In genomic region chr7:100371495-100372451, GRCm38 (mm10) we compare ENCODE assay signal across 8 mouse cellular contexts. TPM values are rescaled to one million over a fixed set of nuclear protein-coding genes. Genes with fewer than 3 reads are reported as not detected.
A peak's percentile ranks its signal among the peaks of the same experiment; 100 is the strongest.
DNase-seq lines count a peak whose midpoint lies in the region; ATAC-seq and TF ChIP-seq lines count a peak whose summit lies in the region.

Gene C2cd3 (plus strand): TSS chr7:100372233.
Gene Ppme1 (minus strand): TSS chr7:100372307.

- H3K9ac ChIP-seq in MEL (ENCODE audit: control insufficient read depth, low read depth, low read length, poor library complexity, severe bottlenecking) = peak within 1 kb of the TSS; percentile 74
- H3K9ac ChIP-seq in forebrain, postnatal 0 days = peak within 1 kb of the TSS; percentile 78
- peak within 1 kb of the TSS; percentile 69 for H3K9ac ChIP-seq in lung, embryonic 15.5 days

- peak within 1 kb of the TSS; percentile 62 for H3K27ac ChIP-seq in MEL (ENCODE audit: control insufficient read depth, low read depth, low read length)
- peak within 1 kb of the TSS; percentile 78 for H3K27ac ChIP-seq in cerebellum, adult 2 months (ENCODE audit: insufficient read depth, low read length)
- peak within 1 kb of the TSS; percentile 84 for H3K27ac ChIP-seq in forebrain, postnatal 0 days (ENCODE audit: low read depth, low read length)
- peak within 1 kb of the TSS; percentile 90 for H3K27ac ChIP-seq in lung, embryonic 15.5 days

- H3K36me3 ChIP-seq in MEL (ENCODE audit: control insufficient read depth in 1 of 2, insufficient read depth in 2 of 2, low read length in 2 of 2) = peaks cover 0 to 15% of the 10 kb centered on the region in 2 experiments
- 0 out of 2 replicates have a peak, but pooled peaks cover 3% of the 10 kb centered on the region for H3K36me3 ChIP-seq in forebrain, postnatal 0 days (ENCODE audit: insufficient read depth)
- H3K36me3 ChIP-seq in lung, embryonic 15.5 days = no peaks in the 10 kb centered on the region

- ATAC-seq in forebrain, postnatal 0 days = peak; percentile 99
- ATAC-seq in lung, embryonic 15.5 days (ENCODE audit: borderline replicate concordance, extremely low read depth, low FRiP score, low TSS enrichment) = peak; percentile 98

- no peaks in the 10 kb centered on the region for H3K4me1 ChIP-seq in MEL (ENCODE audit: control insufficient read depth in 1 of 2, insufficient read depth in 2 of 2, low read length in 2 of 2)
- H3K4me1 ChIP-seq in cerebellum, adult 2 months (ENCODE audit: control insufficient read depth, insufficient read depth, low read length) = peaks cover 3% of the 10 kb centered on the region; the same call in 1 of the 2 replicates
- H3K4me1 ChIP-seq in forebrain, postnatal 0 days (ENCODE audit: insufficient read depth) = peaks cover 21% of the 10 kb centered on the region
- H3K4me1 ChIP-seq in lung, embryonic 15.5 days = peaks cover 18% of the 10 kb centered on the region

- H3K4me2 ChIP-seq in forebrain, postnatal 0 days (ENCODE audit: low read depth) = peak within 1 kb of the TSS; percentile 74
- H3K4me2 ChIP-seq in lung, embryonic 15.5 days = peak within 1 kb of the TSS; percentile 67

- 0 out of 4 replicates have a peak, but pooled peaks of 1 of the 2 experiments have one; percentile 9 for TF ChIP-seq EP300 in MEL (IDR thresholded peaks at IDR 0.05; ENCODE audit: low read depth in 1 of 2, low read length in 2 of 2)

- TF ChIP-seq RAD21 in MEL (IDR thresholded peaks at IDR 0.05; ENCODE audit: low read depth, low read length) = no peak

- H3K27me3 ChIP-seq in MEL (ENCODE audit: control insufficient read depth in 1 of 2, insufficient read depth in 2 of 2, low read length in 2 of 2) = no peaks in the 10 kb centered on the region
- H3K27me3 ChIP-seq in cerebellum, adult 2 months (ENCODE audit: control insufficient read depth, insufficient read depth, low read length) = no peaks in the 10 kb centered on the region
- no peaks in the 10 kb centered on the region for H3K27me3 ChIP-seq in forebrain, postnatal 0 days (ENCODE audit: insufficient read depth, low read length)
- no peaks in the 10 kb centered on the region for H3K27me3 ChIP-seq in lung, embryonic 15.5 days

- TF ChIP-seq POLR2A in MEL (IDR thresholded peaks at IDR 0.05; ENCODE audit: control insufficient read depth in 1 of 2, insufficient read depth in 1 of 2, low read depth in 1 of 2, low read length in 2 of 2, poor library complexity in 1 of 2) = peak; percentile 71 to 88
- TF ChIP-seq POLR2A in cerebellum, adult 2 months (IDR thresholded peaks at IDR 0.05; ENCODE audit: borderline replicate concordance, insufficient read depth, low read length) = peak; percentile 95

- peaks cover 25% of the 10 kb centered on the region for H3K79me2 ChIP-seq in MEL (ENCODE audit: control insufficient read depth, insufficient read depth, low read length, poor library complexity)

- WGBS in cerebellum, adult 2 months = under 1% methylated on average over 54 of the region's 54 CpGs
- WGBS in forebrain, postnatal 0 days = 2% methylated on average over 54 of the region's 54 CpGs
- under 1% methylated on average over 54 of the region's 54 CpGs for WGBS in lung, embryonic 15.5 days

- H3K9me3 ChIP-seq in MEL (replicated peaks; ENCODE audit: insufficient read depth, low read length) = no peaks in the 10 kb centered on the region
- no peaks in the 10 kb centered on the region for H3K9me3 ChIP-seq in forebrain, postnatal 0 days (ENCODE audit: low read length)
- no peaks in the 10 kb centered on the region for H3K9me3 ChIP-seq in lung, embryonic 15.5 days

- peak; percentile 99 for DNase-seq in MEL (ENCODE audit: low read depth, low spot score)
- peak; percentile 99 to 100 for DNase-seq in cerebellum, adult 2 months
- DNase-seq in forebrain, postnatal 0 days = peak; percentile 99
- DNase-seq in heart, postnatal 4 days = peak; percentile 99
- DNase-seq in layer of hippocampus, adult 8-10 months (ENCODE audit: low spot score in 2 of 2) = peak; percentile 99 to 100
- DNase-seq in ovary, adult 18-20 months (ENCODE audit: low spot score) = peak; percentile 99
- peak; percentile 99 for DNase-seq in thymus, postnatal 0 days (ENCODE audit: low spot score)

- peak in 2 of 3 experiments; percentile 29 to 47; a peak in 3 of 6 replicates for TF ChIP-seq CTCF in MEL (IDR thresholded peaks at IDR 0.05 in 2 of 3, conservative IDR thresholded peaks at IDR 0.05 in 1 of 3; ENCODE audit: control insufficient read depth in 1 of 3, insufficient read depth in 1 of 3, low read depth in 2 of 3, low read length in 3 of 3, poor library complexity in 1 of 3, severe bottlenecking in 1 of 3)
- peak; percentile 26; the same call in 1 of the 2 replicates for TF ChIP-seq CTCF in cerebellum, adult 2 months (IDR thresholded peaks at IDR 0.05; ENCODE audit: borderline replicate concordance, insufficient read depth, low read depth, low read length)
- TF ChIP-seq CTCF in forebrain, postnatal 0 days (IDR thresholded peaks at IDR 0.05; ENCODE audit: low read depth) = peak; percentile 86

- peak within 1 kb of the TSS; percentile 67 to 85 for H3K4me3 ChIP-seq in MEL (ENCODE audit: control insufficient read depth in 1 of 2, insufficient read depth in 1 of 2, low read depth in 2 of 2, low read length in 2 of 2)
- H3K4me3 ChIP-seq in cerebellum, adult 2 months (replicated peaks; ENCODE audit: insufficient read depth, low read depth, low read length) = peak within 1 kb of the TSS; percentile 75
- H3K4me3 ChIP-seq in forebrain, postnatal 0 days (ENCODE audit: low read depth, low read length) = peak within 1 kb of the TSS; percentile 82
- peak within 1 kb of the TSS; percentile 78 for H3K4me3 ChIP-seq in lung, embryonic 15.5 days

TF ChIP-seq in MEL, 35 proteins besides CTCF, POLR2A, EP300 and RAD21 (continues in another document):
- no peak for TF ChIP-seq ZC3H11A (IDR thresholded peaks at IDR 0.05; ENCODE audit: low read depth, low read length)
- no peak for TF ChIP-seq MEF2A (IDR thresholded peaks at IDR 0.05; ENCODE audit: extremely low read depth, insufficient replicate concordance, low read depth, low read length, poor library complexity, severe bottlenecking)
- no peak for TF ChIP-seq TAL1 (IDR thresholded peaks at IDR 0.05; ENCODE audit: low read length)
- TF ChIP-seq ZNF384 (IDR thresholded peaks at IDR 0.05; ENCODE audit: low read depth, low read length) = no peak
- TF ChIP-seq SIN3A (IDR thresholded peaks at IDR 0.05; ENCODE audit: low read length) = peak; percentile 95
- peak; percentile 33; the same call in 1 of the 2 replicates for TF ChIP-seq TCF12 (IDR thresholded peaks at IDR 0.05; ENCODE audit: low read depth, low read length)
- peak; percentile 26 for TF ChIP-seq TBP (IDR thresholded peaks at IDR 0.05; ENCODE audit: low read depth, low read length)
- 0 out of 2 replicates have a peak, but pooled peaks have one; percentile 3 for TF ChIP-seq MYB (IDR thresholded peaks at IDR 0.05; ENCODE audit: low read depth, low read length)
- TF ChIP-seq ETS1 (IDR thresholded peaks at IDR 0.05; ENCODE audit: low read depth, low read length) = no peak; the same call in 1 of the 2 replicates
- peak; percentile 92; the same call in 1 of the 2 replicates for TF ChIP-seq E2F4 (IDR thresholded peaks at IDR 0.05; ENCODE audit: borderline replicate concordance, low read depth, low read length)
- TF ChIP-seq MAFK (IDR thresholded peaks at IDR 0.05; ENCODE audit: borderline replicate concordance, low read depth, low read length) = no peak
- no peak for TF ChIP-seq UBTF (IDR thresholded peaks at IDR 0.05; ENCODE audit: borderline replicate concordance, insufficient read depth, low read depth, low read length)
- peak; percentile 91 for TF ChIP-seq ELF1 (IDR thresholded peaks at IDR 0.05; ENCODE audit: low read depth, low read length)
- no peak for TF ChIP-seq JUND (IDR thresholded peaks at IDR 0.05; ENCODE audit: low read depth, low read length)
- TF ChIP-seq NELFE (IDR thresholded peaks at IDR 0.05; ENCODE audit: low read depth, low read length) = peak; percentile 62
- TF ChIP-seq POLR2AphosphoS2 (IDR thresholded peaks at IDR 0.05; ENCODE audit: low read length) = peak; percentile 42; the same call in 1 of the 2 replicates
- TF ChIP-seq MAZ (IDR thresholded peaks at IDR 0.05; ENCODE audit: low read depth, low read length) = no peak
- peak; percentile 80 for TF ChIP-seq MXI1 (IDR thresholded peaks at IDR 0.05; ENCODE audit: low read depth, low read length)
- TF ChIP-seq GABPA (IDR thresholded peaks at IDR 0.05; ENCODE audit: low read depth, low read length) = no peak
- TF ChIP-seq CHD1 (IDR thresholded peaks at IDR 0.05; ENCODE audit: low read depth, low read length) = no peak
- TF ChIP-seq RCOR1 (IDR thresholded peaks at IDR 0.05; ENCODE audit: low read depth, low read length) = no peak
- TF ChIP-seq KAT2A (conservative IDR thresholded peaks at IDR 0.05; ENCODE audit: low read depth, low read length) = peak; percentile 97
- no peak for TF ChIP-seq BHLHE40 (IDR thresholded peaks at IDR 0.05; ENCODE audit: borderline replicate concordance, low read depth, low read length)

RNA-seq across cellular contexts. Expression of gene C2cd3, which starts in this region (rescaled TPM):
- 8.5 and 9.2 TPM in 2 replicates for total RNA-seq in MEL (2012; rRNA removed)
- 10 to 100 TPM in 1 of 2 experiments, not detected in 1; 23.5 TPM for polyA plus RNA-seq in MEL (2012; ENCODE audit: insufficient read depth in 1 of 2, insufficient read length in 2 of 2, low read depth in 1 of 2, low replicate concordance in 2 of 2, missing spikeins in 1 of 2)
- polyA plus RNA-seq in cerebellum, adult 2 months (2012; rRNA removed) = 18.0 and 19.6 TPM in 2 replicates
- 20.1 and 21.8 TPM in 2 replicates for total RNA-seq in forebrain, postnatal 0 days (2014; rRNA removed)
- polyA plus RNA-seq in forebrain, postnatal 0 days (2015; fragmentation: Nextera tagmentation; extraction: Ambion mirVana) = 5.9 and 8.9 TPM in 2 replicates
- total RNA-seq in heart, postnatal 4 days (2021) = 10 to 100 TPM; 11.5 to 15.0 TPM
- 10 to 100 TPM; 19.8 to 27.6 (median 24.5) TPM for total RNA-seq in layer of hippocampus, adult 8-10 months (2022)
- 20.0 and 20.7 TPM in 2 replicates for polyA plus RNA-seq in lung, embryonic 15.5 days (2015; fragmentation: Nextera tagmentation; extraction: Ambion mirVana)
- polyA plus RNA-seq in thymus, postnatal 0 days (2015; fragmentation: Nextera tagmentation; extraction: Ambion mirVana) = 20.5 and 20.6 TPM in 2 replicates

RNA-seq across cellular contexts. Expression of gene Ppme1, which starts in this region (rescaled TPM):
- 28.0 and 29.5 TPM in 2 replicates for total RNA-seq in MEL (2012; rRNA removed)
- 10 to 100 TPM in 1 of 2 experiments, not detected in 1; 74.0 TPM for polyA plus RNA-seq in MEL (2012; ENCODE audit: insufficient read depth in 1 of 2, insufficient read length in 2 of 2, low read depth in 1 of 2, low replicate concordance in 2 of 2, missing spikeins in 1 of 2)
- 203 and 208 TPM in 2 replicates for polyA plus RNA-seq in cerebellum, adult 2 months (2012; rRNA removed)
- total RNA-seq in forebrain, postnatal 0 days (2014; rRNA removed) = 114 and 122 TPM in 2 replicates
- 142 and 155 TPM in 2 replicates for polyA plus RNA-seq in forebrain, postnatal 0 days (2015; fragmentation: Nextera tagmentation; extraction: Ambion mirVana)
- 10 to 100 TPM; 50.7 to 56.0 TPM for total RNA-seq in heart, postnatal 4 days (2021)
- 100 to 1,000 TPM; 136 to 154 (median 142) TPM for total RNA-seq in layer of hippocampus, adult 8-10 months (2022)
- polyA plus RNA-seq in lung, embryonic 15.5 days (2015; fragmentation: Nextera tagmentation; extraction: Ambion mirVana) = 61.6 and 63.5 TPM in 2 replicates
- polyA plus RNA-seq in thymus, postnatal 0 days (2015; fragmentation: Nextera tagmentation; extraction: Ambion mirVana) = 41.5 and 48.4 TPM in 2 replicates

Comparison
In these comparisons a context has a peak if more than half of its experiments do, and no peak if none do; other contexts are left out.
1. Peak in every context shown above with its lines: DNase-seq, ATAC-seq, H3K4me3 ChIP-seq and H3K27ac ChIP-seq.
2. CTCF ChIP-seq: peak in every context shown above with its lines; median percentile 86 in forebrain, postnatal 0 days; 38 in MEL; 26 in cerebellum, adult 2 months.